ENCODE assay signal across 9 mouse cellular contexts in genomic region chr10:66574846-66575535, GRCm38 (mm10).
DNase-seq lines count a peak whose midpoint lies in the region; ATAC-seq lines count a peak whose summit lies in the region.
"Had no signal": no experiment of that assay in that cellular context is flagged by ENCODE, and none has a peak within 500 bp of the region (broad histone marks: within the 10 kb centered on the region; RNA-seq: fewer than 3 reads in every experiment).

No protein-coding gene starts in this region.

- H3K27ac ChIP-seq in hindbrain, embryonic 16.5 days (ENCODE audit: low read depth, low read length), result no peak overlapping the region

- peak overlapping the region; percentile 16; the same call in 1 of the 2 replicates for H3K4me2 ChIP-seq in hindbrain, embryonic 16.5 days (ENCODE audit: low read length)

- no peak for DNase-seq in frontal cortex, postnatal 25 days (ENCODE audit: low spot score in 2 of 2)
- peak; percentile 20 for DNase-seq in 3134 (ENCODE audit: extremely low read depth, insufficient read length, low spot score)
- peak; percentile 83 for DNase-seq in cerebellum, adult 9-10 months
- peak; percentile 89 for DNase-seq in retina, postnatal 1 day
- no peak for DNase-seq in T-cell, adult 2 months (ENCODE audit: low spot score)
- DNase-seq in ovary, adult 18-20 months (ENCODE audit: low spot score), result no peak

- H3K4me3 ChIP-seq in hindbrain, embryonic 16.5 days (ENCODE audit: low read length), result no peak overlapping the region
- H3K4me3 ChIP-seq: erythroblast, embryonic 14.5 days had no signal

- peak; percentile 95 for ATAC-seq in frontal cortex, adult (ENCODE audit: low TSS enrichment)
- ATAC-seq in hindbrain, embryonic 16.5 days, result peak; percentile 85

- H3K4me1 ChIP-seq in hindbrain, embryonic 16.5 days (ENCODE audit: control insufficient read depth, insufficient read depth, low read depth, low read length), result no peaks in the 10 kb centered on the region

- no peak overlapping the region for H3K9ac ChIP-seq in hindbrain, embryonic 16.5 days (ENCODE audit: low read depth, low read length)

- WGBS in hindbrain, embryonic 16.5 days, result 29% methylated on average over 10 of the region's 10 CpGs

- no peaks in the 10 kb centered on the region for H3K36me3 ChIP-seq in hindbrain, embryonic 16.5 days (ENCODE audit: control insufficient read depth, insufficient read depth, low read length)

- no peaks in the 10 kb centered on the region for H3K27me3 ChIP-seq in hindbrain, embryonic 16.5 days (replicated peaks; ENCODE audit: control insufficient read depth, insufficient read depth, low read length)

- H3K9me3 ChIP-seq in hindbrain, embryonic 16.5 days (ENCODE audit: control insufficient read depth, low read length), result no peaks in the 10 kb centered on the region

Comparison
In these comparisons a context has a peak if more than half of its experiments do, and no peak if none do; other contexts are left out.
1. DNase-seq: peak in 3134 (single experiment), cerebellum, adult 9-10 months (single experiment) and retina, postnatal 1 day (single experiment); none in frontal cortex, postnatal 25 days (0 of 2), T-cell, adult 2 months (single experiment) and ovary, adult 18-20 months (single experiment).